10 mouse cellular contexts compared by ENCODE assay signal in the genomic region with DNA sequence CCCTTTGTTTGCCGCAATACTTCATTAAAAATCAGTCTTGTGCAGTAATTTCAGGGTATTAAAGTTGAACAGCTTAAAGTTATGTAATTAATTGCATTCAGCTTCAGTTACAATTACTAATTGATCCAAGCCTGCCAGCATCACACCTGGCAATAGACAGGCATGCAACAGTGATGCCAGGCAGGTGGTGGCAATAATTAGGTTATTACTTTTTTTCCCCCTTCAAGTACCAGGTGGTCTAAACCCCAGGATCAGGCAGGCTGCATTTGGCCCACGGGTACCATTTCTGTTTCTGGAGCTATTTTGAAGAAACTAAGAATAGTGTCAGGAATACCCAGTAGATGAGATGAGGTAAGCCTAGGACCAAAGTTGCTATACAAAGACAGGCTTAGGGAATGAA.
"Had no signal": no experiment of that assay in that cellular context is flagged by ENCODE, and none has a peak within 500 bp of the region (broad histone marks: within the 10 kb centered on the region; RNA-seq: fewer than 3 reads in every experiment).

No protein-coding gene starts in this region.

- H3K9ac ChIP-seq: limb, embryonic 12.5 days; liver, embryonic 14.5 days; neural tube, embryonic 12.5 days had no signal

- H3K4me3 ChIP-seq: limb, embryonic 12.5 days; neural tube, embryonic 12.5 days had no signal

- H3K27me3 ChIP-seq: limb, embryonic 12.5 days; neural tube, embryonic 12.5 days had no signal

- H3K27ac ChIP-seq: limb, embryonic 12.5 days; liver, embryonic 14.5 days; neural tube, embryonic 12.5 days; stomach, postnatal 0 days had no signal

- H3K9me3 ChIP-seq: limb, embryonic 12.5 days; neural tube, embryonic 12.5 days had no signal

- DNase-seq: kidney, postnatal 10 days; layer of hippocampus, postnatal 36 days; lung, adult 18-20 months; lung, postnatal 36 days; midbrain, embryonic 14.5 days; thymus, postnatal 4 days had no signal

- H3K36me3 ChIP-seq: limb, embryonic 12.5 days; neural tube, embryonic 12.5 days had no signal

- H3K4me2 ChIP-seq: limb, embryonic 12.5 days; neural tube, embryonic 12.5 days had no signal

- H3K4me1 ChIP-seq: limb, embryonic 12.5 days; neural tube, embryonic 12.5 days had no signal
